Mouse (Mus musculus) spleen, postnatal 36 days (tissue): ENCODE data around the gene Usp54.
"Not testable (repeated sequence)": the region's sequence is repeated elsewhere in the genome, so short reads cannot be mapped to it uniquely, and the experiment has no call there.

Experiments
- DNase-seq, 2 experiments: peaks; one replicate each; pipeline ENCODE4 v3.0.0; 2022; ENCODE audit warnings: low spot score in 2 of 2, mixed read lengths in 1 of 2

Usp54 gene

DNA sequence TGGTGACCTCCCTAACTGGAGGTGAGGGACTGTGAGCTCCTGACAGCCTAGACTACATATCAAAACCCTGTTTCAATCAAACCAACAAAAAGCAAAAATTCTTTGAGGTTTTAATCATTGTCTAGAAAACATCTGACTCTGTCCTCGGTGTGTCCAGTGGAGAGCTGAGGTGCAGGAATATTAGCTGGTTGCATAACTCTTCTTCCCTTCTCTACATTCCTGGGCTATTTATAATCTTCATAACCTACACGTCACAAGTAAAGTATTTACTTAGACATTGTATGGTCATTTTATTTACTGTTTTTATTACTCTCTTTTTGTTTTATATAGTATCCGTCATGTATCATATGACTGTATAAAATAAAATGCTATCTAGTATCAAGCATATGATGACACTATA lies 31.3 kb downstream of the Usp54 start:
- no peak for DNase-seq

DNA sequence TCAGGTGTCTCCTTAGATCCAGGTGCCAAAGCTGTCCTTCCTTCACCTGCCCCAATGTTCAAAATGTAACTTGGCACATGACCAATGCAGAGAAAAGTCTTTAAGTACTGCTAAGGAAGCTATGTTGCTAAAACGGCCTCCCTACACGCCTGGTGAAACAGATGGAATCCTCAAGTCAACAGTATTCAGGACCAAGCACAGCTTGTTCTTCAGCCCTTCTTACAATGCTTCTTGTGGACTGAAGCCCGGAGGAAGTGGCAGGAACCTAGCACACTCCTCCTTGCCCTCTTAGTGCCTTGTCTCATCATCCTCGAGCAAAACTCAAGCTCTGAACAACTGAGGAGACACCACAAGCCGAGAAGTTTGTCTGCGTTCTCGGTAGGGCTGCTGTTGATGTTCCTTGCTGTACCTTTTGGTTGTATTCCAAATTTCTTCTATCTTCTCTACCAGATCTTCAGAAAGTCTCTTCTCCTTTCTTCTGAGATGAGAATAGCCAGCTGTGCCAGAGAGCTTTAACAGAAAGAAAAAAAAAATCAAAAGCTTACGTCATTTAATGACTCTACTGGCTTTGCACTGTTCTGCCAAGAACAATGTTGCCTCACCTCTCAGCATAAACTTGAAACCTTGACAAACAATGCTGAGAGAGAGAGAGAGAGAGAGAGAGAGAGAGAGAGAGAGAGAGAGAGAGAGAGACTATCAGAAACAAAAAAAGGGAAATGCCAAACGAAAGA lies 33.3 kb downstream of the Usp54 start:
- DNase-seq = no peak

GRCm38 (mm10) chr14:20601287-20601686 lies 39.6 kb downstream of the Usp54 start:
- DNase-seq = no peak

GRCm38 (mm10) chr14:20600203-20600602 lies 40.7 kb downstream of the Usp54 start:
- no peak for DNase-seq

DNA sequence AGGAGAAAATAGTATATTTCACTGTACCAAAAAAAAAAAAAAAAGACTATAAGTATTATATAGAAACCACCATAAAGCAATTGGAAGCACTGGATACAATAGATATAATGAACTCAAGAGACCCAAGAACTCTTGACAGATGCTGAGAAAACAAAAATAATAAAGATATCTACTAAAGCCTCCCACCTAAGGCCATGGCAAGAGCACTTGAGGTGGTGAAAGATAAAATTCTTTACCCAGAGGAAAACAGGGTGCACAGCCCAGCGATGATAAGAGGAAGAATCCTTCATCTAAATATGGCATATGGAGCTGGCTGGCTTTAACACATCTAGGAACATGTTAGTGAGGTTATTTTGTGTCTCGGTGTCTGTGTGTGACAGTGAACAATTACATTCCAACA lies 41.3 kb downstream of the Usp54 start:
- peak; percentile 16 to 29 for DNase-seq

- no peak for DNase-seq
These were observed 45.1 kb downstream of the Usp54 start for GRCm38 (mm10) chr14:20595781-20596180.

- DNase-seq = no peak
These were observed 53.4 kb downstream of the Usp54 start for GRCm38 (mm10) chr14:20587458-20587857.

DNA sequence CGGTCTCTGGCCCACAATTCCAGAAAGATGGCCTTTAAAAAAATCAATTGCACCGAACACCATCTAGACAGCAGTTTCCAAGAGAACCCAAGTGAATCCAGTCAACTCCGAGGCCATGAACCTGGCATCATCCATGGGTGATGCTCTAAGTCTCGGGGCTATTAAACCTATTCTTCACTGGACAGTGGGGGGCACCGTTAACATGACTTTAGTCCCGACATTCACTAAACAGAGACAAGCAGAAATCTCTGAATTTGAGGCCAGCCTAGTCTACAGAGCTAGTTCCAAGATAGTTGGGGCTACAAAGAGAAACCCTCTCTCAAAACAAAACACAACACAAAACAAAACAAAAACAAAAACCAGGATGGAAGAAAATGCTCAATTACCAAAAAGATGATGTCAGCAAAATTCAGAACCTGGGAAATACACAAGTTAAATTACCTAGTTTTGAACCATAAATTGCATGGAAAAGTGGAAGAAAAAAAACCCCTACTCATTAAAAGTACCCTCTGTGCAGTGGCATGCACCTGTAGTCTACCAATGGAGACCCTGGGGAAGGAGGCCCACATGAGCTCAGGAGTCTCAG lies 61.9 kb downstream of the Usp54 start:
- no peak for DNase-seq

DNA sequence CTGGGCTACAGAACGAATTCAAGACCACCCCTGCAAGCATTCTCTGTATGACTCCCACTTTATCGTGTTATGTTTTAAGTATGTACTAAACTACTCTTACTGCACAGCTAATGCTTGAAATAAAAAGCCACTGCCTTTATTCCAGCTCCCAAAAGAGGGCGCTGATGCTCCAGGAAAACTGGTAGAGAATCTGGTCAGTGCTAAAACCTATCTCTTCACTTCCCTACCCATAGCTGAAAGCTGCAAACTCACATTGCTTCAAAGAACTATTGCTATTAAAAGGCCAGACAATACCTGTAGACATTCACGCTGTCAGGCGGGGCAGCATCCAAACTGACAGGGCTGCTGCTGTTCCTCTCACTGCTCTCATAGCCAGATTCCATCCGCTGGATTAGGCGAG lies 64.7 kb downstream of the Usp54 start:
- DNase-seq = peak; percentile 61 to 66

DNA sequence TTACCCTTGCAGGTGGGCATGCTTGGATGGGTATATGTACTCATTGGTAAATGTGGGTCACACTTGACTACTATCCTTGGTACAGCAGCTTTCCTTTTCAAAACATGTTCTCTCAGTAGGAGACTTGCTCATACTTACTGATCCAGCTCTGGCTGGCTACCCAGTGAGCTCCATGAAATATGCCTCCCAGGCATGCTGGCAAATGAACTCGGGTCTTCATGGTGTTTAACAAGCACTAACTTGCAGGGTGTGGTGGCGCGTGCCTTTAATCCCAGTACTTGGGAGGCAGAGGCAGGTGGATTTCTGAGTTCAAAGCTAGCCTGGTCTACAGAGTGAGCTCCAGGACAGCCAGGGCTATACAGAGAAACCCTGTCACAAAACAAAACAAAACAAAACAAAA lies 67.7 kb downstream of the Usp54 start:
- DNase-seq = not testable (repeated sequence)

GRCm38 (mm10) chr14:20565256-20566021 lies 75.4 kb downstream of the Usp54 start:
- no peak for DNase-seq

DNA sequence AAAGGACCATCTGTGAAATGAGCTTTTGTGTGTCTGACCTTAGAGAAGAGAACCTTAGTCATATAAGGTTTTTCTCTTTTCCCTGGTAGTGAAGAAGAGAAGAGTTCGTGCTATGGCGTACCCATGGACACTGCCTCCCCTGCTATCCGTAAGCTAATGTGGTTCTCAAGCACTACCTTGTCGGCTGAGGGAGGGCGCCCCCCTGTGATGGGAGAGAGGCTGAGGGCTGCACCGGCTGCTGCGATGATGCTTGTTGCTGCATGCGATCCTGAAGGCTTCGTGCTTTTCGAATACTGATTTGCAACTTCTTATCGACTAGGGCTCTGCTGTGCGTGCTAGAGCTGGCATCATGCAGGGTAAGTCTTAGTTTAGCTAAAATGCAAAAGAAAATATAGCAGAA lies 76.2 kb downstream of the Usp54 start:
- DNase-seq = no peak

- DNase-seq = no peak
These were observed 79.0 kb downstream of the Usp54 start for GRCm38 (mm10) chr14:20561897-20562296.

GRCm38 (mm10) chr14:20550136-20550535 lies 90.7 kb downstream of the Usp54 start:
- no peak for DNase-seq

- DNase-seq = peak; percentile 78 to 84
These were observed 94.4 kb downstream of the Usp54 start, which contains the start of gene Ppp3cb for GRCm38 (mm10) chr14:20546415-20546814. TSS of gene Ppp3cb (minus strand) at chr14:20546573.

- peak; percentile 91 for DNase-seq
These were observed 95.1 kb downstream of the Usp54 start for GRCm38 (mm10) chr14:20545529-20546331.

DNA sequence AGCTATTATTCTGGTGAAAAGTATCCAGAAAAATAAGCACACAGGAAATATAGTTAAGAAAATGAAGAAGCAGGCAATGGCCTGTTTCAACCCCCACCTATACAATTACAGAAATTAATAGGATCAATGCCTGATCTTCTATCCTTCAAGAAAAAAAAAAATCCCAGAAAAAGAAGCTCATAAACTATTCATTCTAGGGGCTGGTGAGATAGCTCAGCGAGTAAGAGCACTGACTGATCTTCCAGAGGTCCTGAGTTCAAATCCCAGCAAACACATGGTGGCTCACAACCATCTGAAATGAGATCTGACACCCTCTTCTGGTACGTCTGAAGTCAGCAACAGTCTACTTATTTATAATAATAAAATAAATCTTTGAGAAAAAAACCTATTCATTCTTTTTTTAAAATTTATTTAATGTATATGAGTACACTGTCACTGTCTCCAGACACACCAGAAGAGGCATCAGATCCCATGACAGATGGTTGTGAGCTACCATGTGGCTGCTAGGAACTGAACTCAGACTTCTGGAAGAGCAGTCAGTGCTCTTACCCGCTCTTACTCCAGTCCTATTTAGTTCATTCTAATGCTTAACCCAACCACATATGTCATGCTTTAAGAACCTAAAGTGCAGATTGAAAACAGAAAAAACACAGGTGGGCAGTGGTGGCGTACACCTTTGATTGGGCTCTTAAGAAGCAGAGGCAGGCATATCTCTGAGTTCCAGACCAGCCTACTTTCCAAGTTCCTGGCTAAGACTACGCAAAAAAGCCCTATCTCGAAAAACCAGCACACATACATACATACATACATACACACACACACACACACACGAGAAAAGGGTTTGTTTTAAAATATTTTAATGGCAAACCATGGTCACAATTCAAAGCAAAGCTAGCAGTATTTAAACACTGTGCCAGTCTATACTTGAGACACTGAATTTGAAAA lies 96.1 kb downstream of the Usp54 start:
- DNase-seq = peak in 1 of 2 experiments; percentile 47

- DNase-seq = no peak
These were observed 111.2 kb downstream of the Usp54 start for GRCm38 (mm10) chr14:20529643-20530042.

DNA sequence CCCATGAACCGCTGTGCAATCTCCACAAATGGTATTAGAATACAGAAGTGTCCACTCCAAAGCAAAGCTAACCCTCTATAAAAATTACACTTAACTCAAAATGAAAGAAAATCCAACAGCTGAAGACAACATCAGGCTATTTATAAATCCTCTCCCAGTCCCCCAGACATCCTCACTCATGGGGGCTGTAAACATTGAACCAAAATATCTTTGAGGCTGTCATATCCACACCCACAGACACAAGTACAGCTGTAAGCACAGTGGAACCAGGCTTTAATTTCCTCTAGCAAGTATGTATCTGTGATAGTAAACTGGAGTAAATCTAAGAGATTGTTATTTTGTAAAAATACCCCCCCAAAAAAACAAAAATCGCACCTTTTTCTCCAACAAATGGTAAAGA lies 120.7 kb downstream of the Usp54 start:
- DNase-seq = no peak

DNA sequence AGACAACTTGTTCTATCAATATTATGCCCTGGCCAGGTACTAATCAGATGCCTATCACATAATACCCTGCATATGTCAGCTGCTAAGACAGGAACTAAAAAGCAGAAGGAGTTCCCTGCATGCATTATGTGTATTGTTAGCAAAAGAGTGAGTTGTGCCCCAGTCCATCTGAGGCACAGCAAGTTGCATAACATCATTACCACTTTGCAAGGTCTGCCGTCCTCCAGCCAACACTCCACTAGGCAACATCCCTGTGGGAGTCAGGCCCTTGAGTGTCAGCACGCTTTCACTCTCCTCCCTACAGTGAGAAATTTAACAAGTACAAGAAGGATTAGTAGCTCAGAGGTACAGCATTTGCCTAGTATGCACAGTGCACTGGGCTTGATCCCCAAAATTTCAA lies 132.4 kb downstream of the Usp54 start:
- DNase-seq = no peak

DNA sequence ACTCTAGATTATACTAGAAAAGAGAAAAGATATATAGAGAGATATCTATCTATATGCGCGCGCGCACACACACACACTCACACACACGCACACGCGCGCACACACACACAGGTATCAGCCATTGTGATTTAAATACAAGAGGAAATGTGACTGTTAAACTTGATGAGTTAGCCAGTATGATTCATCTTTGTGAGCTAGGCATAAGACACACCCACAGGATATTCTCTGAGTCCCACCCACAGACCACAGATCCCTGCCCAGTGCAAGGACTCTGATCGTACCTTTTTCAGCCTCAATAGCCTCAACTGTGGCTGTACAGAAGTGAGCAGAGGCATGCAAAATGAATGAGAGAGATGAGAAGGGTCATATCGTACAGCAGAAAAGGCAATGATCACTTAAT lies 137.9 kb downstream of the Usp54 start:
- DNase-seq = peak; percentile 11 to 13
